Mouse (Mus musculus) macrophage (primary cell): Measurements from ENCODE around the gene Dnaaf2. TPM values are rescaled to one million over a fixed set of nuclear protein-coding genes. Genes with fewer than 3 reads are reported as not detected.

Experiments used
- H3K27ac ChIP-seq: fragments of 350-480 bp; formaldehyde crosslinking; 2 replicates; pipeline ENCODE4 v1.9.0; 2021
- H3K36me3 ChIP-seq: fragments of 350-480 bp; formaldehyde crosslinking; 2 replicates; pipeline ENCODE4 v1.9.0; 2021; ENCODE audit errors: inconsistent target
- H3K4me3 ChIP-seq: fragments of 350-480 bp; formaldehyde crosslinking; 2 replicates; pipeline ENCODE4 v1.9.0; 2021; ENCODE audit errors: inconsistent target
- H3K79me2 ChIP-seq: fragments of 350-480 bp; formaldehyde crosslinking; 2 replicates; pipeline ENCODE4 v1.9.0; 2021; ENCODE audit errors: inconsistent target
- WGBS: methylation state at CpG from one replicate; pipeline ENCODE4 v1.1.7; 2026; ENCODE audit warnings: inconsistent platforms; ENCODE audit not compliant: missing documents; 5-methylcytosine and 5-hydroxymethylcytosine counted together
- polyA plus RNA-seq: library from polyadenylated mRNA; stranded (reverse); fragments of 250-400 nt; gene quantifications from 3 replicates; pipeline ENCODE4 v1.2.4, GENCODE M21; 2018; ENCODE audit warnings: inconsistent platforms

Gene Dnaaf2
- polyA plus RNA-seq, 1 experiment from 2014 or later: 1.5 TPM

DNA sequence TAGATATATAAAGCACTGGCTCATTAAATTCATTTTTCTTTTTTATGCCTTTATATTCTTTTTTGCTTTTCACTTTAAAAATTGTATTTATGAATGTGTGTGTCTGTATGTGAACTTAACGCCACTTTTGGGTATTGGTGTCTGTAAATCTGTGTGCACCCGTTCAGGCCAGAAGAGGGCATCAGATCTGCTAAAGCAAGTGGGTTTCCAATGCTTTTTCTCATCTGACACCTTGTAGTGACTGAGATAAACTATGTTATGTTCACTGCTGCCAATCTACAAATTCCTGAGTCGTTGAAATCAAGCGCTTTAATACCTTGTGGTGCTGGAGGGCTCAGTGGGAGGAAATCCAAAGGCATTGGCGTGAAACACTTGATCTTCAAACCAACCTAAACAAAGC is 12.8 kb upstream of the Dnaaf2 start:
- 93% methylated on average over 5 of the region's 5 CpGs for WGBS
- H3K79me2 ChIP-seq: no peaks in the 10 kb centered on the region
- no peak overlapping the region for H3K4me3 ChIP-seq
- no peaks in the 10 kb centered on the region for H3K36me3 ChIP-seq
- H3K27ac ChIP-seq: no peak overlapping the region

DNA sequence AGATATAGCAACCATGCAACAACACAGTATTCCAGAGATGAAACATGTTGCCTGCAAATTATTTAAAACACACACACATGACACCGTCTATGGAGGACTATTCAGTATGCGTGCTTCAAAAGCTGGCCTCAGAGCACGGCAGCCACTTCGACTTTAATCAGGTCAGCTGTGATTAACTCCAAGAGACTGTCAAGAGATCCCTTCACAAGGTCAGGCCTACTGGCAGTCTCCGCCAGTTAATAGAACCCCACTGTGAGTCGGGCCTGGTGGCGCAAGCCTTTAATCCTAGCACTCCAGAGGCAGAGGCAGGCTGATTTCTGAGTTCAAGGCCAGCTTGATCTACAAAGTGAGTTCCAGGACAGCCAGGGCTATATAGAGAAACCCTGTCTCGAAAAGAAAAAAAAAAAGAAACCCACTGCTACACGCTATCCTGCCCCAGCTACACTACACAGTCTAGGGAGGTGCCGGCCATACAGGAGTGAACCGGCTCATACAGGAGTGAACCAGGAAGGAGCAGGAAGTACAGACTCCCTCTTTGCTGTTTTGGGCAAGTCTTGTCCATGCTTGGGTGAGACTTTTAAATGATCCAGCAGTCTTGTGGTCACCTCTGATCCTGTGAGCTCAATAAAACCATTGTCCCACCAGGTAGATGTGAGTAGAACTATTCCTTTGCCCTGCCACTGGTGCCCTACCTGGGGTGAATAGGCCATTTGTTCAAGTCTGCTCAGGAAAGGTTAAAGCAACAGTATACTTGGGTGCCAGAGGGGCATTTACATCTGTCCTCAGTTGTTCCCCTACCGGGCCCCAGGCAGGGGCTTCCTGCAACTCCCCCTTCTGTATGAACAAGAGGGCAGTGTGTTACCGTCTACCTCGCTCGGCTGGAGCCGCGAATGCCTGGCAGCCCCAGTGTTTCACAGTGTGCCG is 12.1 kb upstream of the Dnaaf2 start:
- WGBS: 97% methylated on average over 18 of the region's 18 CpGs
- Histone ChIP-seq H3K4me3 (no peak overlapping the region), H3K79me2 (no peaks in the 10 kb centered on the region), H3K27ac (no peak overlapping the region), H3K36me3 (no peaks in the 10 kb centered on the region)

GRCm38 (mm10) chr12:69208520-69208919 is 10.3 kb upstream of the Dnaaf2 start:
- H3K27ac ChIP-seq: no peak overlapping the region
- no peak overlapping the region for H3K4me3 ChIP-seq
- no peaks in the 10 kb centered on the region for H3K36me3 ChIP-seq
- 75% methylated on average over 2 of the region's 2 CpGs for WGBS
- H3K79me2 ChIP-seq: no peaks in the 10 kb centered on the region

DNA sequence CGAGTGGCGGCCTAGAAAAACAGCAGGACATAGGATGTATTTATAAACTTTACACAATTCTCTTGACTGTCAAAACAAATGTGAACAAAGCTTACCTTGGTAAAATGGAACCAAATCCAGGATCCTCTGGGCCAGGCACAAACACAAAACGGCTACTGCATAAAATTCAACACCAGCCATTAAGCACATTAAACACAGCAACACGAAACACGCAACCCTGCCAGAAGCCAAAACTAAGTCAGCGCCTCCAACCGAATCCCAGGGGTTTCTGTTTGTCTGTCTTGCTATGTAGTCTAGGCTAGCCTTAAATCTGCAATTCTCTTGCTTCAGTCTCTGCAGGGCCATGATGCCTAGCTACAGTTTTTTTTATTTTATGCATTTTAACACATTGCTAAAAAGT is 9.7 kb upstream of the Dnaaf2 start:
- 97% methylated on average over 7 of the region's 7 CpGs for WGBS
- Histone ChIP-seq H3K36me3 (no peaks in the 10 kb centered on the region), H3K79me2 (no peaks in the 10 kb centered on the region), H3K4me3 (no peak overlapping the region), H3K27ac (no peak overlapping the region)

DNA sequence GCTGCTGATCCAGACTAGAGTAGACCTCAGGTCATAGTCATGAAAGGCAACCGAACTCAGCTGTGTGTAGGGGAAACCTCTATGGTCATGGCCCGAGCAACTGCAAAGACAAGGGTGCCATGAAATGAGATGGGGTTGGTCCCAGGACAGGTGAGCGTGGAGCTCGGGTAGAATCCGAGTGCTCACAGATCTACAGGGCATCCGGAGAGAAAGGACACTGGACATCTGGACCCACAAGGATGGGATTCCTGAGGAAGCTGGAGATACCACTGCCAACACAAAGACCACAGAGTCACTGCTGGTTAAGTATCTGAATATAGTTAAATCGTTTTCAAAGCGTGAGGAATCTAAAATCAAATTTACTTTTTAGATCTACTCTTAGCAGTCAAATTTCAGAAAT is 9.2 kb upstream of the Dnaaf2 start:
- no peak overlapping the region for H3K27ac ChIP-seq
- H3K79me2 ChIP-seq: no peaks in the 10 kb centered on the region
- WGBS: 96% methylated on average over 8 of the region's 8 CpGs
- no peak overlapping the region for H3K4me3 ChIP-seq
- H3K36me3 ChIP-seq: no peaks in the 10 kb centered on the region

GRCm38 (mm10) chr12:69204052-69204833 is 6.0 kb upstream of the Dnaaf2 start, which contains the start of gene Gm49384:
Gene Gm49384 (minus strand): TSS chr12:69204267.
- 93% methylated on average over 16 of the region's 16 CpGs for WGBS
- H3K79me2 ChIP-seq: no peaks in the 10 kb centered on the region
- H3K4me3 ChIP-seq: no peak within 1 kb of the TSS
- H3K27ac ChIP-seq: no peak within 1 kb of the TSS
- H3K36me3 ChIP-seq: no peaks in the 10 kb centered on the region

- Histone ChIP-seq H3K4me3 (no peak overlapping the region; the same call in 1 of the 2 replicates), H3K36me3 (no peaks in the 10 kb centered on the region), H3K79me2 (peaks cover 40% of the 10 kb centered on the region), H3K27ac (peak overlapping the region; percentile 45)
Observed at GRCm38 (mm10) chr12:69198985-69199384, 756 bp upstream of the Dnaaf2 start.

DNA sequence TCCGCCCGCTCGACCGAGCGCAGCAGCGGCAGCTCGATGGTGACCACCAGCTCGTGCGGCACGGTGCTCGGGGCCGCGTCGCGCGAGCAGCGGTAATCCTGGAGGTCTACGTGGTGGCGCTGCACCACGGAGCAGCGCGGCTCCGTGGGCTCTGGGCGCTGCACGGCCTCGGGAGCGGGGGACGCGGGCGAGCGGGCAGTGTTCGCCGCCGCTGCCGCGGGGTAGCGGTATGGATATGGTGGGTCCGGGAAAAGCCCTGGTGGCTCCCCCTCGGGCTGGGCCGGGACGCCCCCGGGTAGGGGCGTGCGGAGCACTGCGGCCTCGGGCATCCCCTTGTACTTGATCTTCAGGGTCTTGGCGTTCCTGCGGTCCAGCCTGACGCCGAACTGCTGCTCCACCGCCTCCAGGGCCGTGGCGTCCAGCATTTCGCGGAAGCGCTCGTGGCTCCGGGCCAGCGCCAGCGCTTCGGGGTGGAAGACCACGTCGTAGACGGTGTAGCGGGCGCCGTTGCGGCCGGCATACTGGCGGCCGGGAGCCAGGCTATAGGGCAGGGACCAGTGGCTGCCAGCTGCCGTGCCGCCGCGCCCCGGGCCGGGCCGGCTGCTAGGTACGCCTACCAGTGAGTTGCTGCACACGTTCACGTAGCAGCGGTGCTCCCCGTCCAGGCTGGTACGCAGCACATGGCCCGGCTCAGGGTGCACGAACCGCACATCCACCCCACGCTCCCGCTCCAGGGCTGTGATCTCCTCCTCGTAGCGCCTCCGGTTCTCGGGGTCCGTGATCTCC is 658 bp downstream of the Dnaaf2 start:
- under 1% methylated on average over 89 of the region's 94 CpGs for WGBS
- H3K36me3 ChIP-seq: no peaks in the 10 kb centered on the region

DNA sequence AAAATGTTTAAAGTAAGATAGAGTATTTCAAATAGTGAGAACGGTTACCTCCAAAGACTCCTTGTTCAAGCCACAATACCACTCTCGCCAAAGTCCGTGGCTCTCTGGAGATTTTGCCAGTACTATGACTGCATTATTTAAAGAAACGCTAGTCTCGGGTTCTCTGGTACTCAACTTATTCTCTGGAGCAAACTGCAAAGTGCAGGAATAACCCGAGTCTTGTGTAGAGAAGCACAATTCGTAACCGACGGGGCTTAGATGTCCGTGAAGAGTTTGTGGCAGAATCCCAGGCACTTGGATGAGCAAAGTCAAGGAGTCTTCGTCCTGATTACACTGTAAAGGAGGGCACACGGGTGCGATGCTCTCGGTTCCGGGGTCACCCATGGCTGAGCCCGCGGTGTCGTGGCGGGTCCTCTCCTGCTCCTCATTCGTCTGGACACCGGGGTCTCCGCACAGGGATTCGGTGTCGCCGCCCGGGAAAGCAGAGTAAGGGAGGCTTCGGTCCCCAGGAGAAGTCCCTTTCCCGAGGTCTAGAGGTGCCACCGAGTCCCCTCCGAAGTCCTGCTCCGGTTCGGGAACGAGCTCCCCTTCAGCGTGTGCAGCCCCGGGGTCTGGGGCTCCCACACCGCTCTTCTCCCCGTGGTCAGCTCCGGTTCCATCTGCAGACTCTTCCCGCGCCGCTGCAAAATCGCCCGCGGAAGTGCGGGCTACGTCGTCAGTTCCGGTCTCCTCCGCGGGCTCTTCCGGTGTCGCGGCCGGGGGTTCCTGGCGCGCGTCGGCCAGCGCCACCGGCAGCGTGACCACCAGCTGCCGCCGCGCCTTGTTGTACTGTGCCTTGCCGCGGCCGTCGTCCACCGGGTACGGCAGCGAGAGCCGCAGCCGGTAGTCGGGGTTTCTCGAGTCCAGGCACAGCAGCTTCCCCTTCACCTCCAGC is 1.5 kb downstream of the Dnaaf2 start, which contains the start of gene Gm49383:
Gene Gm49383 (minus strand): TSS at position 661 of the 934 bp plus-strand sequence.
- H3K4me3 ChIP-seq: peak within 1 kb of the TSS; percentile 85
- H3K79me2 ChIP-seq: peaks cover 44% of the 10 kb centered on the region
- H3K27ac ChIP-seq: peak within 1 kb of the TSS; percentile 43
- H3K36me3 ChIP-seq: no peaks in the 10 kb centered on the region
- WGBS: under 1% methylated on average over 75 of the region's 75 CpGs

More for the DNA sequence above, 658 bp downstream of the Dnaaf2 start:
- peaks cover 44% of the 10 kb centered on the region for H3K79me2 ChIP-seq
- peak overlapping the region; percentile 85 for H3K4me3 ChIP-seq
- H3K27ac ChIP-seq: peak overlapping the region; percentile 12; the same call in 1 of the 2 replicates

DNA sequence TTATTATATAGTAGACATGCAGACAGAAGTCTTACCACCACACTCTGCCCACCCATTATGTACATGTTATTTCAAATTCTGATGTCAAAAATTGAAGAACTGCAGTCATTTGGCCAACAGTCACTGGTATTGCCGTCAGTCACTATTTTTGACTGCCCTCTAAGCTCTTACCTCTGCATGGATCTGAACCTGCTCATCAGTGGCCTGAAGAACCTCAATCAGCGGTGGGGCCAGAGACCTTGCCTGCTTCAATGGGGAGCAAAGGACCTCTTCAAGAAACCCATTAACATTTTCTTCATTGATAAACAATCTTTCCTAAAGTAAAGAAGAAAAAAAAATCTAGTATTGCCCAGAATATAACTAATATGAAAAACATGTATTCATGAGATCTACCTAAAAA is 5.6 kb downstream of the Dnaaf2 start:
- Histone ChIP-seq H3K79me2 (peaks cover 50% of the 10 kb centered on the region), H3K36me3 (0 out of 2 replicates have a peak, but pooled peaks cover 10% of the 10 kb centered on the region)
- 100% methylated on average over 2 of the region's 2 CpGs for WGBS

DNA sequence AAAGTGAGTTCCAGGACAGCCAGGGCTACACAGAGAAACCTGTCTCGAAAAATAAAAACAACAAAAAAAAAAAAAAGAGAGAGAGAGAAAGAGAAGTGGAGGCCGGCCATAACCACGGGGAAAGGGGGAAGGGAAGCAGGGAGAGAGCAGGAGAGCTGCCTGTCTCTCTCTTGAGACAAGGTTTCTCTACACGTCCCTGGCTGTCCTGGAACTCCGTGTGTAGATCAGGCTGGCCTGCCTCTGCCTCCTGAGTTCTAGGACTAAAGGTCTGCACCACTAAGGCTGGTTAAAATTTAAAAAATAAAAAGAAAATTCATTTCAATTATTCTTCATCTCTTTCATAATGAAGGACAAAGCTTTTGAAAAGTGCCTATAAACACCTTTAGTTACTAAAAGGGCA is 6.8 kb downstream of the Dnaaf2 start:
- H3K79me2 ChIP-seq: peaks cover 59% of the 10 kb centered on the region
- WGBS: 66% methylated on average over 5 of the region's 5 CpGs
- 0 out of 2 replicates have a peak, but pooled peaks cover 10% of the 10 kb centered on the region for H3K36me3 ChIP-seq

More for the DNA sequence above, 5.6 kb downstream of the Dnaaf2 start:
- Histone ChIP-seq H3K4me3 (no peak overlapping the region), H3K27ac (no peak overlapping the region)

DNA sequence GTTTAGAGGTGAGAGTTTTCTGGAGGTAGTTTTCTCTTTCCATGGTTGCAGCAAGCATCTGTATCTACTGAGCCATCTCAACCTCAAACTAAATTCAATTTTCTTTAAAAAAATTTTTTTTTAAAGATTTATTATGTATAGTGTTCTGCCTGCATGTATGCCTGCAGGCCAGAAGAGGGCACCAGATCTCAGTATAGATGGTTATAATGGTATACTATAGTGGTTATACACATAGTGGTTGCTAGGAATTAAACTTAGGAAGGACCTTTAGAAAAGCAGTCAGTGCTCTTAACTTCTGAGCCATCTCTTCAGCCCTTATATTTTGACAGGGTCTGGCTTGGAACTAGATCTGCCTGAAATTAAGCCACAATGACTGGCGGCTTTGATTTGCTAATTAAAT is 7.7 kb downstream of the Dnaaf2 start:
- peaks cover 59% of the 10 kb centered on the region for H3K79me2 ChIP-seq
- 0 out of 2 replicates have a peak, but pooled peaks cover 10% of the 10 kb centered on the region for H3K36me3 ChIP-seq
- H3K4me3 ChIP-seq: no peak overlapping the region
- WGBS: 93% methylated on average over 1 of the region's 1 CpGs
- H3K27ac ChIP-seq: no peak overlapping the region

More for the DNA sequence above, 6.8 kb downstream of the Dnaaf2 start:
- no peak overlapping the region for H3K27ac ChIP-seq
- no peak overlapping the region for H3K4me3 ChIP-seq

GRCm38 (mm10) chr12:69190074-69190473 is 8.2 kb downstream of the Dnaaf2 start:
- Histone ChIP-seq H3K27ac (no peak overlapping the region), H3K4me3 (no peak overlapping the region), H3K79me2 (peaks cover 59% of the 10 kb centered on the region), H3K36me3 (0 out of 2 replicates have a peak, but pooled peaks cover 10% of the 10 kb centered on the region)
- WGBS: 97% methylated on average over 7 of the region's 9 CpGs
